Mouse (Mus musculus): ENCODE results near the gene Pacrg. TPM values are rescaled to one million over a fixed set of nuclear protein-coding genes. Genes with fewer than 3 reads are reported as not detected.

Pacrg gene
- not detected in 2 replicates for total RNA-seq (2012; rRNA removed)
- polyA plus RNA-seq (2012; ENCODE audit: insufficient read depth in 1 of 2, insufficient read length in 2 of 2, low read depth in 1 of 2, low replicate concordance in 2 of 2, missing spikeins in 1 of 2): not detected

GRCm38 (mm10) chr17:10840148-10840707 is at the start of gene Pacrg, which contains the start of gene Prkn:
TSS of gene Pacrg (minus strand) at chr17:10840311.
TSS of gene Prkn (plus strand) at chr17:10840384.
- TF ChIP-seq NELFE (IDR thresholded peaks at IDR 0.05; ENCODE audit: low read depth, low read length) (peak; percentile 62), ELF1 (IDR thresholded peaks at IDR 0.05; ENCODE audit: low read depth, low read length) (peak; percentile 86), HCFC1 (IDR thresholded peaks at IDR 0.05; ENCODE audit: low read depth, low read length) (peak; percentile 99), POLR2AphosphoS2 (IDR thresholded peaks at IDR 0.05; ENCODE audit: low read length) (no peak), ETS1 (IDR thresholded peaks at IDR 0.05; ENCODE audit: low read depth, low read length) (no peak), MAX (IDR thresholded peaks at IDR 0.05; ENCODE audit: low read length) (no peak), MAZ (IDR thresholded peaks at IDR 0.05; ENCODE audit: low read depth, low read length) (0 out of 2 replicates have a peak, but pooled peaks have one; percentile 25), TAL1 (IDR thresholded peaks at IDR 0.05; ENCODE audit: low read length) (no peak), ZMIZ1 (IDR thresholded peaks at IDR 0.05; ENCODE audit: low read depth, low read length) (no peak), KAT2A (conservative IDR thresholded peaks at IDR 0.05; ENCODE audit: low read depth, low read length) (peak; percentile 86; the same call in 1 of the 2 replicates), MXI1 (IDR thresholded peaks at IDR 0.05; ENCODE audit: low read depth, low read length) (peak; percentile 43; the same call in 1 of the 2 replicates), NRF1 (IDR thresholded peaks at IDR 0.05; ENCODE audit: insufficient read depth, low read depth, low read length, poor library complexity, severe bottlenecking) (peak; percentile 97), POLR2A (IDR thresholded peaks at IDR 0.05; ENCODE audit: control insufficient read depth in 1 of 2, insufficient read depth in 1 of 2, low read depth in 1 of 2, low read length in 2 of 2, poor library complexity in 1 of 2) (peak; percentile 46 to 63), MYB (IDR thresholded peaks at IDR 0.05; ENCODE audit: low read depth, low read length) (0 out of 2 replicates have a peak, but pooled peaks have one; percentile 48), SIN3A (IDR thresholded peaks at IDR 0.05; ENCODE audit: low read length) (peak; percentile 86), CHD1 (IDR thresholded peaks at IDR 0.05; ENCODE audit: low read depth, low read length) (no peak)
- peaks cover 1 to 6% of the 10 kb centered on the region in 2 experiments; a peak in 2 of 4 replicates for H3K4me1 ChIP-seq (ENCODE audit: control insufficient read depth in 1 of 2, insufficient read depth in 2 of 2, low read length in 2 of 2)
- peaks cover 2% of the 10 kb centered on the region in 2 experiments; a peak in 2 of 4 replicates for H3K27me3 ChIP-seq (ENCODE audit: control insufficient read depth in 1 of 2, insufficient read depth in 2 of 2, low read length in 2 of 2)
- H3K4me3 ChIP-seq (ENCODE audit: control insufficient read depth in 1 of 2, insufficient read depth in 1 of 2, low read depth in 2 of 2, low read length in 2 of 2): peak within 1 kb of the TSS; percentile 75 to 79
- H3K9ac ChIP-seq (ENCODE audit: control insufficient read depth, low read depth, low read length, poor library complexity, severe bottlenecking): peak within 1 kb of the TSS; percentile 79
- peaks cover 0 to 9% of the 10 kb centered on the region in 2 experiments; a peak in 1 of 4 replicates for H3K36me3 ChIP-seq (ENCODE audit: control insufficient read depth in 1 of 2, insufficient read depth in 2 of 2, low read length in 2 of 2)
- H3K27ac ChIP-seq (ENCODE audit: control insufficient read depth, low read depth, low read length): 0 out of 2 replicates have a peak within 1 kb of the TSS, but pooled peaks have one; percentile 5
- peak; percentile 98 for DNase-seq (ENCODE audit: low read depth, low spot score)
- H3K79me2 ChIP-seq (ENCODE audit: control insufficient read depth, insufficient read depth, low read length, poor library complexity): no peaks in the 10 kb centered on the region; the same call in 1 of the 2 replicates
- H3K9me3 ChIP-seq (replicated peaks; ENCODE audit: insufficient read depth, low read length): no peaks in the 10 kb centered on the region

GRCm38 (mm10) chr17:10887924-10888323 is 47.8 kb upstream of the Pacrg start:
- Histone ChIP-seq H3K4me3 (ENCODE audit: control insufficient read depth in 1 of 2, insufficient read depth in 1 of 2, low read depth in 2 of 2, low read length in 2 of 2) (no peak overlapping the region), H3K9ac (ENCODE audit: control insufficient read depth, low read depth, low read length, poor library complexity, severe bottlenecking) (no peak overlapping the region), H3K9me3 (replicated peaks; ENCODE audit: insufficient read depth, low read length) (no peaks in the 10 kb centered on the region), H3K36me3 (ENCODE audit: control insufficient read depth in 1 of 2, insufficient read depth in 2 of 2, low read length in 2 of 2) (no peaks in the 10 kb centered on the region), H3K27ac (ENCODE audit: control insufficient read depth, low read depth, low read length) (no peak overlapping the region), H3K27me3 (ENCODE audit: control insufficient read depth in 1 of 2, insufficient read depth in 2 of 2, low read length in 2 of 2) (no peaks in the 10 kb centered on the region), H3K79me2 (ENCODE audit: control insufficient read depth, insufficient read depth, low read length, poor library complexity) (no peaks in the 10 kb centered on the region), H3K4me1 (ENCODE audit: control insufficient read depth in 1 of 2, insufficient read depth in 2 of 2, low read length in 2 of 2) (no peaks in the 10 kb centered on the region)
- no peak for DNase-seq (ENCODE audit: low read depth, low spot score)
- TF ChIP-seq RAD21 (IDR thresholded peaks at IDR 0.05; ENCODE audit: low read depth, low read length) (no peak), SMC3 (IDR thresholded peaks at IDR 0.05; ENCODE audit: low read depth, low read length) (no peak), ELF1 (IDR thresholded peaks at IDR 0.05; ENCODE audit: low read depth, low read length) (no peak), MXI1 (IDR thresholded peaks at IDR 0.05; ENCODE audit: low read depth, low read length) (no peak), HCFC1 (IDR thresholded peaks at IDR 0.05; ENCODE audit: low read depth, low read length) (no peak), SIN3A (IDR thresholded peaks at IDR 0.05; ENCODE audit: low read length) (no peak), POLR2AphosphoS5 (IDR thresholded peaks at IDR 0.05; ENCODE audit: borderline replicate concordance, low read depth, low read length) (no peak), USF1 (IDR thresholded peaks at IDR 0.05; ENCODE audit: low read depth, low read length) (no peak), ETS1 (IDR thresholded peaks at IDR 0.05; ENCODE audit: low read depth, low read length) (no peak), CHD1 (IDR thresholded peaks at IDR 0.05; ENCODE audit: low read depth, low read length) (no peak), EP300 (IDR thresholded peaks at IDR 0.05; ENCODE audit: low read depth in 1 of 2, low read length in 2 of 2) (no peak), POLR2A (IDR thresholded peaks at IDR 0.05; ENCODE audit: control insufficient read depth in 1 of 2, insufficient read depth in 1 of 2, low read depth in 1 of 2, low read length in 2 of 2, poor library complexity in 1 of 2) (no peak)

All from MEL (cell line).